Mouse (Mus musculus) left cerebral cortex, postnatal 36 days (tissue): ENCODE data around the gene Uqcrh. TPM values are rescaled to one million over a fixed set of nuclear protein-coding genes. Genes with fewer than 3 reads are reported as not detected.

ENCODE experiments used
- total RNA-seq, 2 experiments: library from RNA; stranded (reverse); gene quantifications; 2 replicates each; pipeline ENCODE4 v1.2.3; 2021

Uqcrh gene
- total RNA-seq, 2 experiments from 2014 or later = 411 to 431 TPM

Other genes starting within 250 kb of the Uqcrh start
- gene Mob3c, start 247.0 kb downstream of the Uqcrh start, total RNA-seq = 1 to 10 TPM; 3.6 to 4.6 TPM
- gene Mknk1, start 235.9 kb downstream of the Uqcrh start, total RNA-seq = 10 to 100 TPM; 32.6 to 40.7 TPM
- gene Kncn, start 190.7 kb downstream of the Uqcrh start, total RNA-seq = under 1 TPM in 1 of 2 experiments, not detected in 1; 0.54 TPM
- under 1 TPM in 1 of 2 experiments, not detected in 1; 0.41 TPM for gene 6430628N08Rik, start 184.4 kb downstream of the Uqcrh start, total RNA-seq
- not detected for gene Dmbx1, start 135.1 kb downstream of the Uqcrh start, total RNA-seq
- gene Faah, start 57.1 kb downstream of the Uqcrh start, total RNA-seq = 10 to 100 TPM; 93.9 to 96.0 TPM
- 10 to 100 TPM in 1 of 2 experiments, 1 to 10 TPM in 1; 9.0 to 11.0 TPM for gene Nsun4, start 21.2 kb downstream of the Uqcrh start, total RNA-seq
- 10 to 100 TPM; 42.3 to 43.7 TPM for gene Lrrc41, start 198 bp upstream of the Uqcrh start, total RNA-seq
- under 1 TPM; 0.43 to 0.74 TPM for gene Rad54l, start 48.6 kb upstream of the Uqcrh start, total RNA-seq
- gene Pomgnt1, start 48.8 kb upstream of the Uqcrh start, total RNA-seq = 10 to 100 TPM; 80.5 to 84.2 TPM
- 10 to 100 TPM; 27.2 to 35.8 TPM for gene Lurap1, start 76.3 kb upstream of the Uqcrh start, total RNA-seq
- under 1 TPM in 1 of 2 experiments, not detected in 1; 0.59 TPM for gene Tspan1, start 92.5 kb upstream of the Uqcrh start, total RNA-seq
- gene 1700042G07Rik, start 98.3 kb upstream of the Uqcrh start, total RNA-seq = not detected
- gene Gm49337, start 98.3 kb upstream of the Uqcrh start, total RNA-seq = 1 to 10 TPM in 1 of 2 experiments, not detected in 1; 1.7 TPM
- gene Pik3r3, start 146.5 kb upstream of the Uqcrh start, total RNA-seq = 10 to 100 TPM; 40.3 to 42.0 TPM